Mouse (Mus musculus) cerebellum, adult 11-12 months (tissue): Measurements from ENCODE around the gene Clec4n.
"Not testable (repeated sequence)": the region's sequence is repeated elsewhere in the genome, so short reads cannot be mapped to it uniquely, and the experiment has no call there.

ENCODE experiments used
- DNase-seq: peaks from one replicate; pipeline ENCODE4 v3.0.0; 2022

Gene Clec4n

GRCm38 (mm10) chr6:123293509-123293908 lies 63.9 kb downstream of the Clec4n start:
- not testable (repeated sequence) for DNase-seq
